Mouse (Mus musculus) cerebellum, adult 11-12 months (tissue): Measurements from ENCODE around the gene Pcdh15.
A peak's percentile ranks its signal among the peaks of the same experiment; 100 is the strongest.

Experiments used
- DNase-seq: peaks from one replicate; pipeline ENCODE4 v3.0.0; 2022

Gene Pcdh15

DNA sequence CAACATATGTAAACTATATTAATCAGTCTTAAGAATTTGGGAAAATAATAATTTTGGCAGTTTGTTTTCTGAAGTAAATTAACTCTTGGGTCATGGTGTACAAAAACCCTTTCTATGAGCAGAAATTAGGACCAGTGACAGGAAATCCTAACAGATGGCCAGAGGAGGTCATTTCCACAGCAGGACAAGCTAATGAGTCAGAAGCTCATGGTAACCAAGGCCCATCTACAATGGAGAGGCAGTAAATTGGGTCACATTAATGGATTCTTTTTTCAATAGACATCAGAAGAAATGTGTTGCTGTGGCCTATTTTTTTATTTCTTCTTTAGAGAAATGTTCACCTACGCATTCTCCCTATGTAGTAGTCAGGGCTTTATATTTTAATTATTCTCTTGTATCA is 923.9 kb downstream of the Pcdh15 start:
- DNase-seq = peak; percentile 49

DNA sequence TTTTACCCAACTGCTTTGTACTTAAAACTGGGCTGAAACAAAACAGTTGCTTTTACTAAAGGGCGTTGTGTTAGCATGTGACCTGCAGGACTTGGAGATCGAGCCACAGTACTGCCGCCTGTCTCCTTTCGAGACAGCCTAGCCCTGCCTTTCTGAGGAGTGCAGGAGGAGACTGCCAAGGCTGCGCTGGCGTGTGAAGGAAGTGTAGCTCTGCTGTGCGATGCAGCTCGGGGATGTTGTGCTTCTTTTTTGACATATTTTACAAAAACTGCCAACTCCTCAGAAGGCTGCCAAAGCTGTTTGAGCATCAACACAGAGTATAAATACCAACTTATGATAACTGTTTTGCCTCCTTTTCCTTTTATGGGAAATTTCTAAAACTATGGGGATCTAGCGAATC is 953.9 kb downstream of the Pcdh15 start:
- no peak for DNase-seq

DNA sequence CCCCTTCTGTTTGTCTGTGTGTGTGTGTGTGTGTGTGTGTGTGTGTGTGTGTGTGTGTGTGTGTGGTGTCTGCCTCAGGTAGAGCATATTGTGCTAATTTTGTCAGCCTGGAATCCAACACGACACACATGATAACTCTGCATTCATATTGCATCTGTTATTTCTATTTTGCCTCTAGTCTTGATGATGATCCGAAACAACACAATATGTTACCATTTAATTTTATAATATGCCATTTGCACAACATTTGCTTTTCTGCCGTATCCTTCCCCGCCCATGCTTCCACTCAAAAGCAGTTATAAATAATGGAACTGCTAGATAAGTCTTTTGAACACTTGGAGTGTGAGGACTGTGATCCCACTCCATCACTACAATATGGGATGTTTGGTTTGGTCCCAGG is 987.5 kb downstream of the Pcdh15 start:
- DNase-seq = no peak

DNA sequence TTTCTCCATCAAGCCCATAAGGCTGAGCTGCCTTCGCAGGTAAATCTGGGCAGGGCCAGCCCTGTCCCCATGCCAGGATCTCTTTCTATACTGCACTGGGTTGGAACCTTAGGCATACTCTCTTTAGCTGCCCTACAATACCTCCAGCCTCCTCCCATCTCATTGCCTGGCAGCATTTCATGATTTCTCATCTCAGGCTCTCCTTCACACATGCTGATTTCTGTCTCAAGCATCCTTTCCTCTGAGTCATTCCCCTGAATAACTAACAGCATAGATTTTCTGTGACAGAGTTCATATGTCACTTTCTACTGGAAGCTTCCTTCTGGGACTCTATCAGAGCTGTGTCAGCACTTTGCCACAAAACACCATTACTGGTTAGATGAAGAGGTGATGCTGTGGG is 999.2 kb downstream of the Pcdh15 start:
- no peak for DNase-seq

DNA sequence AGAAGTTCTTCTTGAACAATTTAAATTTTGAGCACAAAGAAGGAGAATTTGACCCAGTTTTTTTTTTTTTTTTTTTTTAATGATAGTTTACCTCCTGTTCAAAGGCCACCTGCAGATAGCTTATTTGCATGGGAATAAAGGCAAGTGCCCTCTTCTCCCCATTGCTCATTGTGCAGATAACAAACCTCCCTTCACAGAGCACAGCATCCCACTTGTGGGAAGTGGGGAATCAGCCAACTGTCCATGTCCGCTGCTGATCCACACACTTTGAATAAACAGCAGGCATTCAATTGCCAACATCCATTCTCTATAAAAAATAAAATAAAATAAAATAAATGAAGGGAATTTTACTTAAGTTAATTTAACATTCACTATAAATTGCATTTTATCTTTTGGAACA is 1015.0 kb downstream of the Pcdh15 start:
- DNase-seq = no peak

DNA sequence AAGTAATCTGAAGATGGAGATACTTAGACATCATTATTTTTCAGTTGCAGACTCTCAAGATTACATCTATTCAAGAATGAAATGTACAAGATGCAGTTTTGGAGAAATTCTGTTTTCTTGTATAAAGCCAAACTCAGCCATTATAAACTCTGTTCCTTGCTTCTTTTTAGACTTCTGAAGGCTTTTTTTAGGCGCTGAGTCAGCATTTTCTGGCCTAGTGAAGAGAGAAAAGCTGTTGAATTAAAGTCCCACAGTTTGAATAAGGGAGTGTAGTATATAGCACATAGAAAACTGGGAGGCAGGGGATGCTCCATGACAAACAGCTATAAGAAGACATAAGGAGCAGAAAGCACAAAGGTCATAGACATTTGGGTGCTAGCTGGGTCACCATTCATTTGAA is 1017.7 kb downstream of the Pcdh15 start:
- DNase-seq = no peak

DNA sequence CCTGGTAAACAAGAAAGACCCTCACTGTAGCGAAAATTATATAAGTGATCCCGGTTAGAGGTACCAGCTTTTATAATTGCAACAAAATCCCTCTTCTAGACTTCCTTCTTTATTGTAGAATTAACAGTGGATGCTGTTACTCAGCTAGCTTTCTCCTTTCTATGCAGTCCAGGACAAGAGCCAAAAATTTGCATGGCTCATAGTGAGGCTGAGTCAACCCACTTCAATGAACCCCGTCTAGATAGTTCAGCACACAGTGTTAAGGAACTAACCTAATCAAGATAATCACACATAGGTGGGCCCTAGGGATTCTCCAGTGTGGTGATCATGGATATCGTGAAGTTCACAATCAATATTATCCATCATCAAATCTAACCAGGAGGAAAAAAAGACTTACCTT is 1024.3 kb downstream of the Pcdh15 start:
- no peak for DNase-seq

DNA sequence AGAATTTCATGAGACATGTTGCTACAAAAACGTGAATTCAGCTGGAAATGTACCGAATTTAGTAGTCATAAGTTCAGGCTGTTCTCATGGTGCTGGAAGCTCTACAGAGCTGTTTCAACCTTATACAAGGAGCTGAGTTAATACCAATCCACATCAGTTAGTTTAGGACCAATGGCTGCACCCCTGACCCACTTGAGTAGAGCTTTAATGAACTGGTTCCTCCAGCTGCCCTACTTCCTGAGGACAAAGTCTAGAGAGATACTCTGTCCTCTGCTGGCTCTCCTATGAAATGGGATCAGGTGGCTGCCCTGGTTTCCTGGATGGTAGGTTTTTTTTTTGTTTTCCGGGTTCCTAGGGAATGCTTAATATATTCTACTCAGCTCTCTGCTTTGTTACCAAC is 1030.0 kb downstream of the Pcdh15 start:
- DNase-seq = no peak

DNA sequence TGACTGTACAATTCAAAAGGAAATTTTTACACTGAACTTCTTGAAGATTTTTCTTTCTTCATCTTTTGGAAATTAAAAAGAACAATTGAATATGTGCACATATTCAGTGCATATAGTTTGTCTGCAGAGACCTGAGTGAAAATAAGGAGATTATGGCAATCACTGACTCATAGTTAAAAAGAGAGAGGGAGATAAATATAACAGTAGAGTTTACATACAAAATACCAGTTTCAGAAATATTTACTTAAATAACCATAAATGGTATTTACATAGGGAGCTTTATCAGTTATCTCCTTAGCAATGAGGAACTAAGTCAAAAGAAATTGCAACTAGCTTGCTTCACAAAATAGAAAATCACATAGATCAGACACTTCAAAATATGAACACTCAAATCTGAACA is 1030.5 kb downstream of the Pcdh15 start:
- DNase-seq = no peak

DNA sequence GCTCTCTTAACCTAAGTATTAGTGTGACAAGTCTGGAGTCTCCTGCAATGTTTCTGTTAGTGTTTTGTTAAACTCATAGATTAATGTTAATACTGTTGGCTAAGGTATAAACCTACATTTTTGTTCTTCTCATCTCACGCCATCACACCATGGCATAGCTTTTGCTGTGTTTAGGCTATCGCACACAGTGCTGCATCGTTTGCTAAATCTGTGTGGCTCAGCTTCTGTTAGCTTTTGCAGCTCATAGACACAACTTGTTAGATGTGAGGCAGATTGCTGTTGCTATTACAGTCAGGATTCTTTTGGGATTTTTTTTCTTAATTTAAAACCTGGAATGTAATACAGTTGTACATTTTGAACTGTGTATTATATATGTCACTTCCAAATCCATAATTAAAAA is 1031.7 kb downstream of the Pcdh15 start:
- no peak for DNase-seq

DNA sequence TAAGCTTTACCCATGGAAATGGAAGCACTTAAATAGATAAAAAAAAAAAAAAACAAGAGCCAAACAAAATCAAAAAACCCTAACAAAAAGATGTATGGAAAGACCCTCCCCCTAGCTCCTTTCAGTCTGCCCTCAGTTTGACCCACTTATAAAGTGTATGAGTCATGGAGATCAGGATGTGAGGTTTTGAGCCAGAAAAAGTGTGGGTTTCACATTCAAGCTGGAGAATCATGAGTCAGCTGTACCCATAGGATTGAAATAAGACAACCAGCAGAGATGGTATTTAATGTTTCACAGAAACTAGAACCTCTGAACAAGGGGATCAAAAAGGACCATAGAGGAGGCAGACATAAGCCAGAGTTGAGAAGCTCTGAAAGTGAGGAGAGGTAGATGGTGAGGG is 1048.8 kb downstream of the Pcdh15 start:
- no peak for DNase-seq

DNA sequence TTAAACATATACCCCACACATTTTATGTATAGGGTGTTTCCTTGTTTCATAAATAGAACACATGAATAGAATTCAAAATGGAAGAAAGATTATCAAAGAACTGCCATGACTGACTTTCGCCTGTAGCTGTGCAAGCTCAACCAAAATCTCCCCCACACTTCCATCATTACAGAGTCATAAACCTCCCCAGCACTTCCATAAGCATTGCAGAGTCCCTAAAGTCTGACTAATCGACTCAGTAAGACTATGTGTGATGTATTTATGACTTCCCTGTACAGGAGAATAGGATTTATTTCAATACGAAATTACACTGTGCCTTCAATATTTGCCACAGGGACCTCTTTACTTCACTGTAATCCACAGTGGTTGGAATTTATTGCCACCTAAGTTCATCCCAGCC is 1082.8 kb downstream of the Pcdh15 start:
- DNase-seq = no peak

DNA sequence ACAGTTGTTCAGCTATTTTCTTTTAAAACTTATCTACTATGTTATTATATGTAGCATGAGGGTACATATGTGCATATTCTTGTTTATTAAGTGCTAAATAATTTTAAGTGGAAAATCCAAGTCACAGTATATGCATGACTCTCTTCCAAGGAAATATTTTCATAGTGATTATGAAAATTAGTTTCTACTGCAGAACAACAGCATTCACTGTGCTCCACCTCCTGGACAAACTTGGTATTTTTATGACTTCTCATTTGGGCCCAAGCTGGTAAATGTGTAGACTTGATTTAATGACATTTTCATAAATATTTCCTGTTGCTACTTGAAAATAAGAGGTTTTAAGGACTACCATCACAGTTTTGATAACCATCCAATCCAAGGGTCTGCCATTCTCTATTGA is 1104.5 kb downstream of the Pcdh15 start:
- DNase-seq = no peak

DNA sequence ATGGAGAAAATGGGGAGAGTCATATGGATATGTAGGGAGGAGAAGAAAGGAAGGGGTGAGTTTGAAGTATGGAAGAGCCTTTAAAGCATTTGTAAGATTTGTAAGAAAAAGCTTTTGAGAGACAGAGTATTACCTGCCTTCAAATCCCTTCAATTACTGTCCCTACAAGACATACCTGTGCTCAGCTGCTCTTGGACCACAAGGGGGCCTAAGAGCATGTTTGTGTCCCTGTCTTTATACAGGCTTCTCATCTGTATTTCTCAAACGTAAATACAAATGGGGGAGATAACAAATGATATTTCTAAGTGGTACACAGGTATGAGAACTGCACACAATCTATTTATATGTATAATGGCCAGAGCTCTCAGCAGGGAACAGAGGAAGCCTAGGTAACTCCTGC is 1118.1 kb downstream of the Pcdh15 start:
- no peak for DNase-seq

DNA sequence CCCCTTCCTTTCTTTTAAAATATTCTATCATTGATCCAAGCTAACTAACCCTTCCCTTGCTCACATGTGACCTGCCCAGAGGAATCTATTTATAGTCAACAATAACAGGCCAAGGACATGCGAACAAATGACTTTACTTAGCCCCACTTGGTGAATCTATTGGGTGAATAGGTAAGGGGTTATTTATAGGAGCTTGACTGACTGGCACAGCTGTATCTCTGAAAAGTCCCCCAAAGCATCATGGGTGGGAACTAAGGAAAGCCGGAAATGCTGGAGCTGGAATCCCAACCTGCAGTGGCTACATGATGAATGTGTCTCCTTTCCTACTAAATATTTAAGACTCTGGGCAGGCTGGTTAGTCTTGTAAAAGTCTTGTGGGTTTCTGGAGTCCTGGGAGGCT is 1121.3 kb downstream of the Pcdh15 start:
- no peak for DNase-seq

DNA sequence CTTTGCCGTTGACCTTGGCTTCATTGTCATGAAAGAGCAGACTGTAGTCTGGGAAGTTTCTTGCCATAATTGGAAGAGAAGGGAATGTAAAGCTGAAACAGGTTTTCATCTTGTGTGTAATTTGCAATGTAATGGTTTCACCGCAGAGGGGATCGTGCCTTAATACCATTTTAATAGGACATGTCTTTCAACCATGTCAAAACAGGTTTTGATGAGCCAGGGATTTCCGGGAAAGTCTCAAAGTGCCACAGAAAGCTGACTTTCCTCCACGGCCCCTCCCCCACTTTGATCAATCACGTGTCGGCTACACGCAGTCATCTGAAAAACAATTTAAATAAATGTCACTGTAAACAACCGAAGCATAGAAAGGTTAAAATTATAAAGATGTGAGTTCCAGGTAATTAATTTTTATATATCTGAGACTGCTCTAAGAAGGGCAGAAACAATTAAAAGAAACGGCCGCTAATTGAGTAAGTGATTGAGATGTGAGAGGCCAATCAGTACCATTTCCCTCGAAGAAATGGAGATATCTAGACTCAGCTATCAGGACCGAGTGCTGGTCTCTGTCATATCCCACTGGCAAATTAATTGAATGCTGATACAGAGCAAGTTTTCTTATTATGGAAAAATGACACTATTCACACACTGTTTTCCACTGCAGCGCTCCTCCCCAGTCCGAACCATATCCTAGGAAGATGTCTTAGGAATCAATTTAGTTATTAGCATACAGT is 1158.7 kb downstream of the Pcdh15 start:
- no peak for DNase-seq

DNA sequence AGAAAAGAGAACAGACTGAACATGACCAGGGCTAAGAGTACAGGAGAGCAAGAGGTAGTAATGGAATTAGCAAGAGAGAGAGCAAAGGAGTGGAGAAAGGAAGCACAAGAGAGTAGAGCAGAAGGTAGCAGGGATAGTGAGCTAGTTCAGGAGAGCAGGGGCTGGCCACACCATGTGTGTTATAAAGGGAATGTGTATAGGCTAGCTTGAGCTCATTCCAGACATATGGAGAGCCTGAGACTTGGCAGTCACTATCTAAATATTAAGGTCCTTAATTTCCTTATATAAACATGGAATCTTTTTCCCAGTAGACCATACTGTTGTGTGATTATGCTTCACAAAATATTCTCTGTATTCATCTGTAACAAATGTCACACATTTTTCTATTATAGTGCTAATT is 1159.5 kb downstream of the Pcdh15 start:
- no peak for DNase-seq

DNA sequence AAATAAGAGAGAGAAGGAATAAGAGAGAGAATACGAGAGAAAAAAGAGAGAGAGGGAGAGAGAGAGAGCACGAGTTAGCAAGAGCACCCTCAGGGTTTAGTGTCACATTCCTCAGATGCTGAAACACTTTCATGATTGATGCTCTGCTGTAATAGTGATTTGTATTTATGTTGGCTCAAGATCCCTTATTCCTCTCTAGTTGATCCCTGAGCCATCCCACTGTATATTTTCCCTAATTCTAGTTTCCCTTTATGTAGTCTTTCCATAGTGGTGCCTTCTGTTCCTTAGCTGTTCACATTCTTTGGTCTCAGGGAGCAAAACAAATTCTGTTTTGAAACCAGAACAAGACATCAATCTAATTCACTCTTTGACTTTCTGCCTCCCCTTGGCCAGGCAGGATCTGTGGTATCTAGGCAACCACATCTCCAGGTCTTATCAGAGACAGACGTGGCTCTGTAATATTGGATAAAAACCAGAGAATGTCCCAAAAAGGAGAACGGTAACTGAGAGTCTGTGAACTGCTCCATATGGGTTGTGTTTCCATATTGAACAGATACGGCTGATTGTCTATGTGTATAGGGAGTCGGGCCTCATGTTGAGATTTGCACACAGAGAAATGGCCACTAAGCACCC is 1170.6 kb downstream of the Pcdh15 start:
- no peak for DNase-seq

DNA sequence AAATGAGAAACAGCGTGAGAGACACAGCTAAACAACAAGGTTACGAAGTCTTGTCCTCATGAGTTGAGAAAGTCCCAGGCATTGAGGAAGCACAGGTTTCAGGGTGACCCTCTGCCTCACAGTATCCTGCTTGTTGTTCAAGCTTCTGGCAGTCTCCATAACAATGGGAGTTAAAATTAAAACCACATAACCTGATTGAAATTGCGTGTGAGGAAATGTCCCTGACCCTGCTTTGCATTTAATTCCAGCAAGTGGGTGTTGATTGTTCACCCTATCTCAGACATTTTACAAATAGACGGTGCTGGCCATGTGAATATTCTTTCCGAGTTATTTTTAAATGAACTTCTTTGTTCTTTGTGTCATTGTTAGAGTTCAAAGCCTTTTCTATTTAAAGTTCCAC is 1171.8 kb downstream of the Pcdh15 start:
- DNase-seq = no peak

DNA sequence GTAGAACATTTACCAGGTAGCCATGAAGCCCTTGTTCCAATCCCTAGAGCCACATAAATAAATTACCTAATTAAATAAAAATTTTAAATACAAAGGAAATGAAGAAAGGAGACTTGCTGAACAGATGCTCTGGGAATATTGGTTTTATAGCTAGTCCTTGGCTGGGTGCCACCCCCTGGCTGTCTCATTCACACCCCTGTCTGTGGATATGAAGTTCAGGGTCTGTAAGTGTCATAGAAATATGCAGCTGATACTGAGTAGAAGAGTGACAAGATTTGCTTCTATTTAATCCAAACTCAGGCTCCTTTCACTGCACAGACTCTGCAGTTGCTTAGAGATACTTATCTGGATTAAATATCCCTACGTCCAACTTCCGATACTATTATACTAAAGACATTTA is 1205.0 kb downstream of the Pcdh15 start:
- no peak for DNase-seq

DNA sequence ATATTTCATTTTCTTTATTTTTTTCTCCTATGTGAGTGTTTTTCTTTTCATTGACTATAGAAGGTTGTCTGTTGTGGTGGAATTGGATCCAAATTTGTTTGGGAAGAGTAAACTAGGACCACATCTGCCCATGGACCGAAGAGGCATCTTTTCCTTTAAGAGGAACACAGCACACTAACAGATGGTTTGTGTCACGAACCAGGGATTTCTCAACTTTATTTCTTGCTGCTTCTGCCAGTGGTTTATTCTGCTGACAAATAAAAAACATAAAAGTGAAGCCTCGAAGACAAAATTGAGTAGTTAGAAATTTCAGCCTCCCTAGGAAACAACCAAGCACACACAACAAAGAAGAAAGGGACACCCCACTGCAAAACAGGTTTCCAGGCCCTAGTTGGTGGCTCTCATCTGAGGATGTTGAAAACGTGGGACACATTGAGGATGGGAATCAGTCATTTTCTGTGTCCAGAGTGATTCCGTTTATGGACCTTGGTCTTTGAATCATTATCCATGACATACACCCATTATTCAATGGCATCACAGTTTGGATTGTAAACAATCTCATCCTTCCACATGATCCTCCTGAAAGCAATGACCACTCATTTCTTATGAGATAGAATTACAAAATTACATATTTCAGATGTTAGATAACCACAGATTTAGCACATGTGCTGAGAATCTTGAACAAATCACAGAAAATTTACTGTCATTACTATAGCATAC is 1206.5 kb downstream of the Pcdh15 start:
- no peak for DNase-seq

DNA sequence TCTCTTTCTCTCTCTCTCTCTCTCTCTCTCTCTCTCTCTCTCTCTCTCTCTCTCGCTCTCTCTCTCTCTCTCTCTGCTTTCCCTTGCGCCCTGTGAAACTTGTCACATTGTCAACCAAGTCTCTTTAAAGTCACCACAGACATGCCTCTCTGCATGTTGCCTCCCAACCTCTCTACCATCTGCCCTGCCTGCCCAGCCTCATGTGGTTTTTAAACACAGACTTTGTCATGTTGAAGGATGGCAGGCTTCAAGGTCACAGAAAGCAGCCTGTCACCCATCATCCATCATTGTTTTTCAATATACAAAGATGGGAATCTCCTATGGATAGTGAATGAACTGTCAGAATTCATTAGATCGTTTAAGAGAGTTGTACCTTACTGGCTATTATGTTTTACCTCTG is 1207.9 kb downstream of the Pcdh15 start:
- DNase-seq = no peak

DNA sequence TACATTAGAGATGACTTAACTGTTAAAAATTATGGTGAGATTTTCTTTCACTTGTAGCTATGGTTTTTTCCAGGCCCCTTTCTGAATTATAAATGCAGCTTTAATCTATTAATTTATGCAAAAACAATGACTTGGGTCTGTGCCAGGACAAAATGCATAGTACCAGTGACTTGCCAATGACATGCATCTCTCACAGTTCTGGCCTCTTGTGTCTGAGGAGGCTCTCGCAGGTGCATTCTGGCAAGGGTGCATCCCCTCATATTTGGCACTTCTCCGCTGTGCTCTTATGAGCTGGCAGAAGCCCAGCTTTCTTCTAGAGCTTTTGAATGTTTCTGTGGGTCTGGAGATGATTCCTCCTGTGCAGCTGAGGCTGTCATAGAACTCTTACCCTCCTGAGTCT is 1216.9 kb downstream of the Pcdh15 start:
- no peak for DNase-seq

DNA sequence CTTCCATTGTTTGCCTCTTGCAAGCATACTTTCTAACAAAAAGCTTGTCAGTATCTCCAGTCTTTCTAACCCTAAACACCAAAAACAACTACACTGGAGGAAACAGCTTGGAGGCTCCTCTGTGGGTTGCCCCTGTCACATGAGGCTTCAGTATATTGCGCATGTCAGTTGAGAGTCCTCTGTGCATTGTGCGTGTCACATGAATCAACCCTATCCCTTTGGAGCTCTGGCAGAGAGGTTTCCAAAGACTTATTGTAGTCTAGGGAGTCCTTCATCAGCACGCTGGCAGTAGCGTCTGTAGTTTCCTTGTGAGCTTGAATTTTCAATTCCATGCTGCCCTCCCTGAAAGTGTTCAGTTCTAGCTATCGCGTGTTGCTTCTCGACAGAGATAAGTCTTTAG is 1236.3 kb downstream of the Pcdh15 start:
- DNase-seq = no peak
